Mouse (Mus musculus) MEL (cell line): ENCODE data around the gene Washc3. TPM values are rescaled to one million over a fixed set of nuclear protein-coding genes. Genes with fewer than 3 reads are reported as not detected.

Experiments
- DNase-seq: peaks from one replicate; pipeline ENCODE4 v3.0.0; 2011; ENCODE audit warnings: low read depth, low spot score
- H3K27ac ChIP-seq: 2 replicates; pipeline ENCODE4 v1.5.1; 2012; ENCODE audit warnings: low read depth, mild to moderate bottlenecking, control low read depth, low read length, moderate library complexity; ENCODE audit not compliant: control insufficient read depth
- H3K27me3 ChIP-seq, 2 experiments: fragments of 150-350 bp in 1 of 2; sonication (generic) in 1 of 2; 2 replicates each; pipeline ENCODE4 v1.6.1; 2012; ENCODE audit warnings: low read length in 2 of 2, mild to moderate bottlenecking in 2 of 2, improper control_type of control experiment in 1 of 2, moderate library complexity in 1 of 2; ENCODE audit not compliant: insufficient read depth in 2 of 2, control insufficient read depth in 1 of 2
- H3K36me3 ChIP-seq, 2 experiments: 2 replicates each; pipeline ENCODE4 v1.6.1; 2012 to 2014; ENCODE audit warnings: low read length in 2 of 2, improper control_type of control experiment in 1 of 2, inconsistent platforms in 1 of 2, mild to moderate bottlenecking in 1 of 2; ENCODE audit not compliant: insufficient read depth in 2 of 2, control insufficient read depth in 1 of 2
- H3K4me1 ChIP-seq, 2 experiments: fragments of 150-350 bp in 1 of 2; sonication (generic) in 1 of 2; 2 replicates each; pipeline ENCODE4 v1.6.1; 2012; ENCODE audit warnings: low read length in 2 of 2, improper control_type of control experiment in 1 of 2, mild to moderate bottlenecking in 1 of 2; ENCODE audit not compliant: insufficient read depth in 2 of 2, control insufficient read depth in 1 of 2
- H3K4me3 ChIP-seq, 2 experiments: fragments of 150-350 bp in 1 of 2; sonication (generic) in 1 of 2; 2 replicates each; pipeline ENCODE4 v1.5.1; 2012; ENCODE audit warnings: low read depth in 2 of 2, low read length in 2 of 2, mild to moderate bottlenecking in 2 of 2, moderate library complexity in 2 of 2, control low read depth in 1 of 2, improper control_type of control experiment in 1 of 2; ENCODE audit not compliant: control insufficient read depth in 1 of 2, insufficient read depth in 1 of 2
- H3K79me2 ChIP-seq: 2 replicates; pipeline ENCODE4 v1.6.1; 2012; ENCODE audit warnings: mild to moderate bottlenecking, low read length, moderate library complexity; ENCODE audit not compliant: control insufficient read depth, poor library complexity, insufficient read depth
- H3K9ac ChIP-seq: 2 replicates; pipeline ENCODE4 v1.6.1; 2012; ENCODE audit warnings: low read depth, mild to moderate bottlenecking, control low read depth, low read length, moderate library complexity; ENCODE audit not compliant: control insufficient read depth, poor library complexity, severe bottlenecking
- H3K9me3 ChIP-seq: fragments of 150-350 bp; sonication (generic); replicated peaks from 2 replicates; pipeline ENCODE4 v1.6.1; 2012; ENCODE audit warnings: mild to moderate bottlenecking, low read length, improper control_type of control experiment, moderate library complexity; ENCODE audit not compliant: insufficient read depth
- CHD1 ChIP-seq: IDR thresholded peaks from 2 replicates; pipeline ENCODE4 v1.6.1; 2012; ENCODE audit warnings: low read depth, mild to moderate bottlenecking, inconsistent platforms, low read length, improper control_type of control experiment
- CHD2 ChIP-seq: IDR thresholded peaks from 2 replicates; pipeline ENCODE4 v1.6.1; 2011; ENCODE audit warnings: low read length, improper control_type of control experiment
- CTCF ChIP-seq, 3 experiments: IDR thresholded peaks in 2 of 3; conservative IDR thresholded peaks in 1 of 3; 2 replicates each; pipeline ENCODE4 v1.5.1; 2011 to 2012; ENCODE audit warnings: low read length in 3 of 3, low read depth in 2 of 3, mild to moderate bottlenecking in 2 of 3, improper control_type of control experiment in 1 of 3, inconsistent platforms in 1 of 3, mixed read lengths in 1 of 3, moderate library complexity in 1 of 3; ENCODE audit not compliant: control insufficient read depth in 1 of 3, insufficient read depth in 1 of 3, poor library complexity in 1 of 3, severe bottlenecking in 1 of 3
- E2F4 ChIP-seq: IDR thresholded peaks from 2 replicates; pipeline ENCODE4 v1.6.1; 2011; ENCODE audit warnings: low read depth, low read length, improper control_type of control experiment, borderline replicate concordance
- EP300 ChIP-seq, 2 experiments: IDR thresholded peaks; 2 replicates each; pipeline ENCODE4 v1.6.1; 2011; ENCODE audit warnings: improper control_type of control experiment in 2 of 2, low read length in 2 of 2, low read depth in 1 of 2, mild to moderate bottlenecking in 1 of 2
- GABPA ChIP-seq: IDR thresholded peaks from 2 replicates; pipeline ENCODE4 v1.6.1; 2012; ENCODE audit warnings: low read depth, mild to moderate bottlenecking, inconsistent platforms, low read length, improper control_type of control experiment, moderate library complexity
- MAX ChIP-seq: IDR thresholded peaks from 2 replicates; pipeline ENCODE4 v1.6.1; 2011; ENCODE audit warnings: low read length, improper control_type of control experiment
- MAZ ChIP-seq: IDR thresholded peaks from 2 replicates; pipeline ENCODE4 v1.6.1; 2012; ENCODE audit warnings: low read depth, mild to moderate bottlenecking, inconsistent platforms, low read length, improper control_type of control experiment
- MEF2A ChIP-seq: IDR thresholded peaks from 2 replicates; pipeline ENCODE4 v1.6.1; 2014; ENCODE audit warnings: low read depth, mild to moderate bottlenecking, inconsistent platforms, low read length, improper control_type of control experiment; ENCODE audit not compliant: poor library complexity, insufficient replicate concordance, severe bottlenecking; ENCODE audit errors: extremely low read depth
- MXI1 ChIP-seq: IDR thresholded peaks from 2 replicates; pipeline ENCODE4 v1.6.1; 2011; ENCODE audit warnings: mild to moderate bottlenecking, low read depth, low read length, improper control_type of control experiment
- MYC ChIP-seq: IDR thresholded peaks from 2 replicates; pipeline ENCODE4 v1.6.1; 2011; ENCODE audit warnings: low read depth, mild to moderate bottlenecking, low read length, improper control_type of control experiment, moderate library complexity
- NELFE ChIP-seq: IDR thresholded peaks from 2 replicates; pipeline ENCODE4 v1.6.1; 2011; ENCODE audit warnings: low read depth, low read length, improper control_type of control experiment
- POLR2AphosphoS5 ChIP-seq: IDR thresholded peaks from 2 replicates; pipeline ENCODE4 v1.6.1; 2012; ENCODE audit warnings: low read depth, borderline replicate concordance, mild to moderate bottlenecking, inconsistent platforms, low read length, moderate library complexity, mixed read lengths
- RCOR1 ChIP-seq: IDR thresholded peaks from 2 replicates; pipeline ENCODE4 v1.6.1; 2012; ENCODE audit warnings: low read depth, mild to moderate bottlenecking, inconsistent platforms, low read length, improper control_type of control experiment
- SIN3A ChIP-seq: IDR thresholded peaks from 2 replicates; pipeline ENCODE4 v1.6.1; 2012; ENCODE audit warnings: low read length, improper control_type of control experiment, inconsistent platforms
- SMC3 ChIP-seq: IDR thresholded peaks from 2 replicates; pipeline ENCODE4 v1.6.1; 2011; ENCODE audit warnings: low read depth, low read length, improper control_type of control experiment
- TBP ChIP-seq: IDR thresholded peaks from 2 replicates; pipeline ENCODE4 v1.8.0; 2011; ENCODE audit warnings: low read depth, low read length, improper control_type of control experiment
- UBTF ChIP-seq: IDR thresholded peaks from 2 replicates; pipeline ENCODE4 v1.6.1; 2012; ENCODE audit warnings: low read depth, mild to moderate bottlenecking, inconsistent platforms, low read length, improper control_type of control experiment, moderate library complexity, borderline replicate concordance; ENCODE audit not compliant: insufficient read depth
- USF1 ChIP-seq: IDR thresholded peaks from 2 replicates; pipeline ENCODE4 v1.6.1; 2014; ENCODE audit warnings: low read depth, mild to moderate bottlenecking, inconsistent platforms, low read length, improper control_type of control experiment, moderate library complexity
- ZC3H11A ChIP-seq: IDR thresholded peaks from 2 replicates; pipeline ENCODE4 v1.6.1; 2012; ENCODE audit warnings: low read depth, mild to moderate bottlenecking, inconsistent platforms, low read length, improper control_type of control experiment
- ZKSCAN1 ChIP-seq: IDR thresholded peaks from 2 replicates; pipeline ENCODE4 v1.6.1; 2012; ENCODE audit warnings: low read depth, mild to moderate bottlenecking, inconsistent platforms, low read length, improper control_type of control experiment, moderate library complexity
- ZMIZ1 ChIP-seq: IDR thresholded peaks from 2 replicates; pipeline ENCODE4 v1.6.1; 2012; ENCODE audit warnings: low read depth, mild to moderate bottlenecking, inconsistent platforms, low read length, improper control_type of control experiment, moderate library complexity
- polyA plus RNA-seq, 2 experiments: library from polyadenylated mRNA; stranded (reverse) in 1 of 2; unstranded in 1 of 2; fragments of >175 nt in 1 of 2; fragments of >200 nt in 1 of 2; gene quantifications; 2 replicates each; pipeline versions ENCODE4 v1.2.1 to v1.2.4; 2012; ENCODE audit warnings: low replicate concordance in 2 of 2, low read depth in 1 of 2; ENCODE audit not compliant: insufficient read length in 2 of 2, insufficient read depth in 1 of 2, missing spikeins in 1 of 2
- total RNA-seq: library from RNA; depleted of rRNA; stranded (reverse); fragments of 300-350 nt; gene quantifications from 2 replicates; pipeline ENCODE4 v1.2.3, GENCODE M21; 2012

The Washc3 gene
- total and polyA plus RNA-seq, 3 experiments = 40.2 to 41.4 TPM; not detected in 1

DNA sequence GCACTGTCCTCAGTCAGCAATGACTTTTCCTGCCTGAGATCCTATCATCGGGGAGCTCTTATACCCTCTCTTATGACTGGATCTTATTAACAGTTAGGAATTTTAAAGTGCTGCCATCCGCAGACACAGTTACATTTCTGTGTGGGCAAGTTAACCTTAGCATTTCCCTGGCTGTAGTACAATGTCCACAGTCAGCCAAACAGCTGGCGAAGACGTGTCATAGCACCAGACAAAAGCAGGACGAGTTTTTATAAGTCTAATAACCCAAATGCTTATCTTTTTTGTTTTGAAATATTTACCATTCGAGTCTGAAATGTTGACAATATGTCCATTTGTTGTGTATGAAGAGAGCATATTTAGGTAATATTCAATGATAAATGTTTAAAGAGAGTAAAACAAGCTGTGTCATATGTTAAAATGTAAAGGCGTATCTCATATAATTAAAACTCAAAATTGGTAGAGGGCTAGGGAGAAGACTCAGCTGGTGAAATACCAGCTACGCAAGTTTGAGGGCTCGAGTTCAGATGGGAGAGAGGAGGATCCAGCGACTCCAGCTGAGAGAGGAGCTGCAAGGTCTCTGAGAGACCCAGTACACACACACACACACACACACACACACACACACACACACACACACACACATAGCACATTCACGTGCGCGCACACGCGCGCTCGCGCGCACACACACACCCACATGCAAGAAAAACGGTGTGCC, 14.1 kb downstream of the Washc3 start:
- no peak for DNase-seq
- TF ChIP-seq CTCF (IDR thresholded peaks at IDR 0.05 in 2 of 3, conservative IDR thresholded peaks at IDR 0.05 in 1 of 3; ENCODE audit: control insufficient read depth in 1 of 3, insufficient read depth in 1 of 3, low read depth in 2 of 3, low read length in 3 of 3, poor library complexity in 1 of 3, severe bottlenecking in 1 of 3) = no peak
- Histone ChIP-seq H3K9ac (no peak overlapping the region), H3K4me1 (no peaks in the 10 kb centered on the region), H3K36me3 (no peaks in the 10 kb centered on the region), H3K4me3 (no peak overlapping the region), H3K9me3 (no peaks in the 10 kb centered on the region), H3K27ac (no peak overlapping the region), H3K79me2 (no peaks in the 10 kb centered on the region), H3K27me3 (no peaks in the 10 kb centered on the region)

DNA sequence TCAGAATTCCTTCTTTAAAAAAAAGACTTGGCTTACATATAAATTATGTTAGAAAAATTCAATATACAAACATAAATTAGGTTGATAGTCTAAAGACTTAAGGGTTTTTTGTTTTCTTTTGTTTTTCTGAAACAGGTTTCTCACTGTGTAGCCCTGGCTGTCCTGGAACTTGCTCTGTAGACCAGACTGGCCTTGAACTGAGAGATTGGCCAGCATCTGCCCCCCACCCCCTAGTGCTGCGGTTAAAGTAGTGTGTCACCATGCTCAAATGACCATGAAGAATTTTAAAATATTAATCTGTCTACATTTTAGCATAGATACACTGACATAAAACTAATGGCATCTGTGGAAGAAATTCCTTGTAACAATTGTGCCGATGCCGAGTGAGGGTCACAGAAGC, 17.3 kb downstream of the Washc3 start:
- no peak overlapping the region for H3K27ac ChIP-seq
- H3K4me1 ChIP-seq = peaks cover 0 to 4% of the 10 kb centered on the region in 2 experiments; a peak in 2 of 4 replicates
- H3K36me3 ChIP-seq = peaks cover 0 to 2% of the 10 kb centered on the region in 2 experiments; a peak in 2 of 4 replicates
- DNase-seq = no peak
- TF ChIP-seq POLR2AphosphoS5 (no peak), EP300 (IDR thresholded peaks at IDR 0.05; ENCODE audit: low read depth in 1 of 2, low read length in 2 of 2) (no peak), ZMIZ1 (no peak), MYC (no peak), MXI1 (no peak)
- no peaks in the 10 kb centered on the region for H3K79me2 ChIP-seq
- no peak overlapping the region for H3K4me3 ChIP-seq
- H3K27me3 ChIP-seq = no peaks in the 10 kb centered on the region
- no peaks in the 10 kb centered on the region for H3K9me3 ChIP-seq
- H3K9ac ChIP-seq = no peak overlapping the region

DNA sequence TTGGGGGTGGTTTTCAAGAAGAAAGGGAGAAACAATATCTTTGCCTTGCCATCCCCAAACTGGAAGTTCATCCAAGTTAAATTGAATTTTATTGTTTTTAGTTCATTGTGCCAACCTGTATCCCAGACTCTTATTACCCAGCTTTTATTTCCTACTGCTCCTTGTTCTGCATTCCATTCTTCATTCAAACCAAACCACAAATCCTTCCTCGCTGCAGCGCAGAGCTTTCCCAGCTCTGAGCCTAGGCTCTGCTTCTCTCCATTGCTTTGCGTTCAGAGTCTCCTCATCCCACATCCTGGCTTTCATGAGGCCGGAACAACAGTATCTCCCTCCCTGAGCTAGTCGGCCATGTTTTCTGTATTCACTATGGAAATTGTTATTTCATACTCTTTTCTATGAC, 20.8 kb downstream of the Washc3 start:
- no peak overlapping the region for H3K27ac ChIP-seq
- peaks cover 0 to 2% of the 10 kb centered on the region in 2 experiments; a peak in 2 of 4 replicates for H3K36me3 ChIP-seq
- TF ChIP-seq TBP = no peak
- TF ChIP-seq SIN3A = no peak
- TF ChIP-seq MEF2A = no peak
- no peak for TF ChIP-seq ZC3H11A
- no peak for TF ChIP-seq CHD1
- TF ChIP-seq GABPA = no peak
- no peak for TF ChIP-seq EP300 (IDR thresholded peaks at IDR 0.05; ENCODE audit: low read depth in 1 of 2, low read length in 2 of 2)
- no peak for TF ChIP-seq SMC3
- TF ChIP-seq UBTF = no peak
- TF ChIP-seq MAZ = no peak
- TF ChIP-seq RCOR1 = no peak
- TF ChIP-seq NELFE = no peak
- TF ChIP-seq MAX = no peak
- TF ChIP-seq USF1 = no peak
- no peak for TF ChIP-seq ZKSCAN1
- TF ChIP-seq E2F4 = no peak
- no peak for TF ChIP-seq CHD2
- H3K79me2 ChIP-seq = no peaks in the 10 kb centered on the region
- H3K4me1 ChIP-seq = peaks cover 0 to 4% of the 10 kb centered on the region in 2 experiments; a peak in 2 of 4 replicates
- no peaks in the 10 kb centered on the region for H3K9me3 ChIP-seq
- DNase-seq = no peak
- no peak overlapping the region for H3K9ac ChIP-seq
- H3K4me3 ChIP-seq = no peak overlapping the region
- no peaks in the 10 kb centered on the region for H3K27me3 ChIP-seq
